Mouse (Mus musculus): Measurements from ENCODE around the gene Islr. TPM values are rescaled to one million over a fixed set of nuclear protein-coding genes. Genes with fewer than 3 reads are reported as not detected.

Gene Islr
- polyA plus RNA-seq, 1 experiment from 2014 or later = 10.4 TPM

DNA sequence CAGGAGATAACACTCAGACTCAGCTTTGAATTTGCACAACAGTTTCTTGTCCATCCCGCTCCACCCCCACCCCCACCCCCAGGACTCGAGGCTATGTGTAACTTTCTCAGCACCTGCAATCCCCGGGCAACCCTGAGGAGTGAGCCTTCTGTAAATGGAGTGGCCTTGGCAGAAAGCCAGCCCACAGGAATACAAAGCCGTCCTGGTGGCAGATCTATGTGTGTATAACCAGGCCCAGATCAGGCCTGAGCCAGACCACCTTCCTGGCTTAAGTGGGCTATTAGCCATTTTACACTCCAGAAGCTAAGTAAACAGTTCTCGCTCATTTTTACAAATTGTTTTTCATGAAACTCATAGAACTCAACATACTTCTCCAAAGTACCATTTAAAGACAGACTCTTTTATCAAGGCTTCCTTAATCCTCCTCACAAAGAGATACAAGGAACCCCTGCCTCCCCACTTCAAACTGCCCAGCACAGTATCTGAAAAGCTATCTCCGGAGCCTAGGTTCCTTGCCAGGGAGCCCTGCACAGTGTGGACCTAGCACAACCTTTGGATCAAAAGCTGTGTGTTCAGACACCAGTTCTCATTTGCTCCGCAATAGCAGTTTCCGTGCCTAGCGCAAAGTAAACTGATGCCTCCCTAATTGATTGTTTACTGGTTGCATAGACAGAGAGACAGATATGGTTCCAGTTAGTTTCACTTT, 37.8 kb upstream of the Islr start:
- peaks cover 27% of the 10 kb centered on the region for H3K36me3 ChIP-seq
- peak overlapping the region; percentile 72; the same call in 1 of the 2 replicates for H3K27ac ChIP-seq
- 54% methylated on average over 9 of the region's 9 CpGs for WGBS
- H3K9me3 ChIP-seq = no peaks in the 10 kb centered on the region
- DNase-seq (ENCODE audit: low spot score) = peak; percentile 84
- 0 out of 2 replicates have a peak overlapping the region, but pooled peaks have one; percentile 8 for H3K4me3 ChIP-seq
- H3K4me1 ChIP-seq = peaks cover 37% of the 10 kb centered on the region
- no peaks in the 10 kb centered on the region for H3K27me3 ChIP-seq (ENCODE audit: insufficient read depth, poor library complexity, severe bottlenecking)

DNA sequence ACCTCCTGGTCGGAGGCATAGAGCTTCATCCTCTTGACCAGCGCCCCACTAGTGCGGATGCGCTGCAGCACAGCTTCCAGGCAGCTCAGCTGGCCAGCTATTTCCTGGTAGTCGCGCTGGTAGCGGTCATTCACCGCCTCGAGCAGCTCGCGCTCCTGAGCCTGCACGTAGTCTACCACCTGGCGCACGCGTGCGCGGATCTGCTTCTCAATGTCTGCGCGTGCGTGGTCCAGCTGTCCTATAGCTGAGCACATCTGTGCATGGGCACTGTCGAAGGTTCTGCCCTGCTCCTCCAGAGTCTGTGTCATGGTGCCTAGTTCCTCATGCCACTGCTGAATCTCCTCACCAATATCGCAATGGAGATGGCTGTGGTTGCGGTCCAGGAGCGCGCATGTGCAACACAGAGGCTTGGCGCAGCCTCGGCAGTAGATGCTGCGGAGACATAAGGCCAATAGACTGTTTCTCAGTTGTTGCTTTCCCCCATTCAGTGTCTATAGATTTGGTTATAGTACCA, 30.5 kb upstream of the Islr start:
- peaks cover 49% of the 10 kb centered on the region for H3K36me3 ChIP-seq
- H3K9me3 ChIP-seq = no peaks in the 10 kb centered on the region
- no peaks in the 10 kb centered on the region for H3K27me3 ChIP-seq (ENCODE audit: insufficient read depth, poor library complexity, severe bottlenecking)
- no peak for DNase-seq (ENCODE audit: low spot score)
- H3K27ac ChIP-seq = no peak overlapping the region
- peaks cover 20% of the 10 kb centered on the region; the same call in 1 of the 2 replicates for H3K4me1 ChIP-seq
- H3K4me3 ChIP-seq = no peak overlapping the region
- 96% methylated on average over 28 of the region's 28 CpGs for WGBS

DNA sequence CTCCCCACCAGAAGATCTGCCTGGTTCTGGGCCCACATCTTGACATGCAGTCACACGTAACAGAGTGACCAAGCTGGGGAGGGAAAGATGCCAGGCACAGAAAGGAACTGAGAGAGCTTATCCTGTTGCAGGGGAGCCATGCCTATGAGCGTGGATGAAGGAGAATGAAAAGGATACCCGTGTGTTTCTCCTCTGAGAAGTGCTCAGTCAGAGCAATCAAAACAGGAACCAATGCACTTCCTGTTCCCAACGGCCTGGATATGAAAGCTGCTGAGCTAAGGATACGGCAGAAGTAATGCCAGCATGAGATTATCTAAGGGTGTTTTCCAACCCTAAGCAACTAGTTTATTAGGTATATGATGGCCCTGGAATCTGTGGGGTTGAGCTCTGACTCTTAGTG, 28.3 kb upstream of the Islr start:
- H3K27me3 ChIP-seq (ENCODE audit: insufficient read depth, poor library complexity, severe bottlenecking) = no peaks in the 10 kb centered on the region
- H3K27ac ChIP-seq = peak overlapping the region; percentile 19; the same call in 1 of the 2 replicates
- peaks cover 20% of the 10 kb centered on the region; the same call in 1 of the 2 replicates for H3K4me1 ChIP-seq
- no peaks in the 10 kb centered on the region for H3K9me3 ChIP-seq
- no peak overlapping the region for H3K4me3 ChIP-seq
- H3K36me3 ChIP-seq = peaks cover 67% of the 10 kb centered on the region
- 53% methylated on average over 5 of the region's 5 CpGs for WGBS
- DNase-seq (ENCODE audit: low spot score) = no peak

DNA sequence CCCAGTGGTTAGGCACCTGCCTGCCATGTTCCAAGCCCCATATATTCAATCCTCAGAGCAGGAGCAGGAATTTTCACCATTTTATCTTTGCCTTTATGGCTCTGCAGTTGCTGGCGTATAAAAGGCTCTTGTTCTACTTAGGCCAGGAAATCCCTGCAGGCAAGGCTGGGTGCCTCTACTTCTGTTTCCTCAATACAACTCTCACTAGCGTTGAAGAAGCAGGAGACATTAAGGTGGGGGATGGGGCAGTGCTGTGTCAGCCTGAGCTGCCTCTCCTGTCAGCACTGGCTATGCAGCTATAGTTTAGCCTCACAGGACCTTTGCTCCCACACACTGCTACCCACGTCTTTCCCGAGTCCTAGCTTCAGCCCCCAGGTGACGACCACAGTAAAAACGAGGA, 27.6 kb upstream of the Islr start:
- H3K27me3 ChIP-seq (ENCODE audit: insufficient read depth, poor library complexity, severe bottlenecking) = no peaks in the 10 kb centered on the region
- peaks cover 20% of the 10 kb centered on the region; the same call in 1 of the 2 replicates for H3K4me1 ChIP-seq
- DNase-seq (ENCODE audit: low spot score) = no peak
- no peaks in the 10 kb centered on the region for H3K9me3 ChIP-seq
- peaks cover 70% of the 10 kb centered on the region for H3K36me3 ChIP-seq
- H3K27ac ChIP-seq = no peak overlapping the region
- 49% methylated on average over 6 of the region's 6 CpGs for WGBS
- no peak overlapping the region for H3K4me3 ChIP-seq

DNA sequence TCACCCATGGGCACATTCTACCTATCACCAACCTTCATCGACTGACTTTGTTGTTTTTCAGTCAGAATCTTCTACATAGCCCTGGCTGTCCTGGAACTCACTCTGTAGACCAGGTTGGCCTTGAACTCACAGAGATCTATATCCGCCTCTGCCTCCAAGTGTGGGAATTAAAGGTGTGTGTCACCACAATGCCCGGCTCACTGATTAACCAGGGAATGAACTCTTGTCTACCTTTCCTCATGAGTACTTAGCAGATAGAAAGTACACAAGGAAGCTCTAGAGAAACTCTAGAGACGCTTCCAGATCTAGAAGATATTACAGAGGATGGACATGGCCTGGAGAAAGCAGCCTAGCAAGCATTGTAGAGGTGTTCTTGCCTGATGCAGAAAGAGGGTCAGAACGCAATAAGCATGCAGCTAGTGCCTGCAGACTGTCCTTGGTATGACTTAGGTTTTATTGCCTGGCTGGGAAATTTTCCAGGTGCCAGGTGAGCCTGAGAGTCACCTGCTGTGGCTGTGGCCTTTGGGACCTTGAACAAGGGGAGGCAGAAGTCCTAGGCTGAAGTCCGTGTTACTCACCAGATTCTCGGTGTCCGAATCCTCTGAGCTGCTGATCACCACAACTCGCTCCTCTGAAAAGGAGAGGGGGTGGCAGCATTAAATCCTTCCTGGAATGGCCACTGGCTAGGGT, 24.8 kb upstream of the Islr start:
- H3K9me3 ChIP-seq = no peaks in the 10 kb centered on the region
- H3K27ac ChIP-seq = no peak overlapping the region
- peaks cover 71% of the 10 kb centered on the region for H3K36me3 ChIP-seq
- no peak overlapping the region for H3K4me3 ChIP-seq
- H3K27me3 ChIP-seq (ENCODE audit: insufficient read depth, poor library complexity, severe bottlenecking) = no peaks in the 10 kb centered on the region
- H3K4me1 ChIP-seq = peaks cover 28% of the 10 kb centered on the region
- 94% methylated on average over 9 of the region's 9 CpGs for WGBS
- DNase-seq (ENCODE audit: low spot score) = no peak

DNA sequence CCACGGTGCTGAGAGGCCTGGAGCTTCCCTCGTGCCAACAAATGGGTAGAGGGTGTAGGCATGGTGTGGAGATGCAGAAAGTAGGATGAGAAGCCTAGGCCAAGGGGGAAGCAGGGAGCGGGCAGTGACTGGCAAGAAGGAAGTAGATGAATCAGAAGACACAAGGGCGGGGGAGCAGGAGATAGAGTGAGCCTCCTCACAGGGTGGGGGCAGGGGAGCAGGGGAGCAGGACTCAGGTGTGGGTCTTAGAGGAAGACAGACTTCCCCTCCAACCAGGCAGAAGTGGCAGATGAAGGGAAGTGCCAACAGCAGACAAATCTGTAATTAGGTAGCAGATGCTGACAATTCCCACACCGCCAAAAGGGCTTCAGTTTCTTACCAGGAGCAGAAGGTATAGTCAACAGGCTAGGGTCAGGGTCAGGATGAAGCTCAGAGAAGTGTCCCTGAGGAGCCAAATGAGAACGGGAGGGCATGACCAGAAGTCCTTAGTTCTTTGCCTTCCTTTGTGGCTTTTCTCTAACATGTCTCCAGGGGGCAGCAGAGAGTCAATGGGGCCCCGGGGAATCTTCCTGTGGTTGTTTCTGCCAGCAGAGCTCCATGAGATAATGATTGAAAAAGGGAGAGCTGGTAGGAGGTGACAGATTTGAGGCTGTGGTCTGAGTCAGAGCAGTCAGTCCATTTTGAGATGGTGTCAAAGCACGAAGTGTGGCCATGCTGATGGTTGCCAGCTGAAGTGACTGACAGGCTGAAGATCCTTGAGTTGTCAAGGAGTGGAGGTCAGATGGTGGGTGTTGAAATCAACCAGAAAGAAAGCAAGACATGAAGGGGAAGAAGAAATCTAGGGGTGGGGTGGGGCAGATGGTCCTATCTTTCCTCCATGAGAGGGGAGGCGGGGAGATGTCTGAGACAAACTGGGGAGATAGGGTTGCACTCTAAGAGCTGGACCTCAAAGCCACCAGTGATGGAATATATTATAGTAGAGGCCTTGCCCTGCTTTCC, 22.1 kb upstream of the Islr start:
- Histone ChIP-seq H3K36me3 (peaks cover 78% of the 10 kb centered on the region), H3K27me3 (ENCODE audit: insufficient read depth, poor library complexity, severe bottlenecking) (no peaks in the 10 kb centered on the region), H3K9me3 (no peaks in the 10 kb centered on the region), H3K27ac (no peak overlapping the region), H3K4me3 (no peak overlapping the region), H3K4me1 (peaks cover 11% of the 10 kb centered on the region)
- WGBS = 60% methylated on average over 9 of the region's 9 CpGs
- DNase-seq (ENCODE audit: low spot score) = no peak

DNA sequence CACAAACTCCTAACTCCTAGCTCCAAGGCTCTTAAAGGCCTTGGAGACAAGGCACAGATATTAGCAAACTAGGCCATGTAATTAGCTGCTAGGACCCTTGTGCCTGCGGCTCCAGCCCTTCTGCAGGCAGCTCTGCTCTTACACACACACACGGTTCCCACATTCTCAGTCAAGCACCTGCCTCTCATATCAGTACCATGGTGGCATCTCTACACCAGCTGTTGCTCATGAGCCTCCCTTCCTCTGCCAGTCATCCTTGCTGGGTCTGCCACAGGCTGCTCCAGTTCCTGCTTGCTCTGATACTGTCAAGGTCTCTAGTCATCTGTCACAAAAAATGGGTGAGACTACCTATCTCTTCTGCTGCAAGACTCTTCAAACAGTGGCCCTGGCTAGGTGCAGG, 20.2 kb upstream of the Islr start:
- H3K36me3 ChIP-seq = peaks cover 73% of the 10 kb centered on the region
- no peaks in the 10 kb centered on the region for H3K9me3 ChIP-seq
- no peak overlapping the region for H3K4me3 ChIP-seq
- H3K4me1 ChIP-seq = peaks cover 14% of the 10 kb centered on the region
- DNase-seq (ENCODE audit: low spot score) = no peak
- no peaks in the 10 kb centered on the region for H3K27me3 ChIP-seq (ENCODE audit: insufficient read depth, poor library complexity, severe bottlenecking)
- 83% methylated on average over 2 of the region's 2 CpGs for WGBS
- no peak overlapping the region for H3K27ac ChIP-seq

DNA sequence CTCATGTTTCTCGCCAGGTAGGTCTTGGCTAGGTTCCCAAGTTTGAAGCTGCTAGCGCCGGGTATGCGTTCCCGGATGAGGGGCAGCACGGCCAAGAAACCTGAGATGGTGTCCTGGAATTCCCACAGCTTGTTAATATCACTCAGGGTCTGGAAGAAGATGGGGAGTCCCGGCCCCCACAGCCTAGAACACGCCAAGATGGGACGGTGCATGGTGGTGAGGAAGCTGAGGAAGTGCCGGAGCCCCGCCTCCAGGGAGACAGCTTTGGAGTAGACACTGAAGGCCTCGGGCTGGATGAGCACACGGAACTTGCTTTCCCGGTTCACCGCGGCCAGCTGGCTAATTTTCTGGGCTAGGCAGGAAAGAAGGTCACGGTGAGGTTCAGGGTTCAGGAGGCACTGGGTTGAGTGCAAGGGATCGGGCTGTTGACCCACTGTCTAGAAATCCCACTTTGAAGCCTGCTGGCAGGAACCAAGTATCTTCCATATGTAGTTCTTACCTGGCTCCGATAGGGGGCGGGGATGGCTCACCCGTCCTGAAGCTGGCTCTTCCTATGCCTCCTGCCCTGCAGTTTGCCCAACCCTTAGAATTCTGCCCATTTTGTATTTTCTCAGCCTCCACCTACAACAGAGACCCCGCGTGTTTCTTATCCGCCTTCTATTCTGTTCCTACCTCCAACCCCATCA, 16.3 kb upstream of the Islr start:
- DNase-seq (ENCODE audit: low spot score) = no peak
- peaks cover 52% of the 10 kb centered on the region for H3K36me3 ChIP-seq

DNA sequence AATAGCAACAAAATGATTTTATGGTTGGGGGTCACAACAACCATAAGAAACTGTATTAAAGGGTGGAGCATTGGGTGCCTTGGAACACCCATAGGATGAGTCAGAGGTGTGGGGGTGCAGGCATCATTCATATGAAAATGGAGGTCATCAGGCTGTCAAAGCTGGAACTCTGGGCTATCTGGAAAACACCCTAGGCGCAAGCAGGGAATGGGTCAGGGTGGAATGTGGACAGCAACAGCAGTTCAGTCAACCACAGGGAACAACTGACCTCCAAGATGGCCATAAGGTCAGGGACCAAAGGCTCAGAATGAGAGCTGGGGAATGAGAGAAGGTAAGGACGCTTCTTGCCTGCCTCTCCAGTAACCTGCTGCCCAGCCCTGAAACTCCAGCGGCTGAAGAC, 14.4 kb upstream of the Islr start:
- Histone ChIP-seq H3K27ac (no peak overlapping the region), H3K9me3 (no peaks in the 10 kb centered on the region), H3K27me3 (ENCODE audit: insufficient read depth, poor library complexity, severe bottlenecking) (no peaks in the 10 kb centered on the region), H3K4me1 (peaks cover 32% of the 10 kb centered on the region), H3K36me3 (peaks cover 35% of the 10 kb centered on the region), H3K4me3 (no peak overlapping the region)
- WGBS = 80% methylated on average over 3 of the region's 3 CpGs
- DNase-seq (ENCODE audit: low spot score) = no peak

More for the DNA sequence above, 16.3 kb upstream of the Islr start:
- Histone ChIP-seq H3K4me3 (no peak overlapping the region), H3K27me3 (ENCODE audit: insufficient read depth, poor library complexity, severe bottlenecking) (no peaks in the 10 kb centered on the region), H3K4me1 (0 out of 2 replicates have a peak, but pooled peaks cover 16% of the 10 kb centered on the region), H3K27ac (no peak overlapping the region), H3K9me3 (no peaks in the 10 kb centered on the region)
- 69% methylated on average over 24 of the region's 24 CpGs for WGBS

DNA sequence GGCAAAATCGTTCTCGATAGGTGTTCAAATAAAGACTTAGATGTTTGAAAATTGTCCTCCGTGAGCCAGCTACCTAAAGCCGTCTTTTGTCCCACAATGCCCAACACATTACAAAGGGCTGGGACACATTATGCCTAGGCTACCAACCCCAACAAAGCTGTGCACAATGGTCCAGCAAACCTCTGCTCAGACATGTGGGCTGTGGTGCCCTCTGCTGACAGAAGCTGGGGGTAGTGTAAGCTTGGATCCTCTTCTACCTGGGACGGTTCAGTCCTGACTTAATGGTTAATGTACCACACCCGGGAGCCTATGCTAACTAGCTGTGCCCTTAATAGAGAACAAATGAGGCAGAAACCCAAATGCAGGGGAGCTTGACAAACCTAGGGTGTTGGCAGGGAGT, 12.3 kb upstream of the Islr start:
- H3K27me3 ChIP-seq (ENCODE audit: insufficient read depth, poor library complexity, severe bottlenecking) = 0 out of 2 replicates have a peak, but pooled peaks cover 10% of the 10 kb centered on the region
- H3K4me1 ChIP-seq = peaks cover 50% of the 10 kb centered on the region
- H3K9me3 ChIP-seq = no peaks in the 10 kb centered on the region
- H3K36me3 ChIP-seq = peaks cover 17% of the 10 kb centered on the region
- no peak overlapping the region for H3K27ac ChIP-seq
- no peak overlapping the region for H3K4me3 ChIP-seq
- no peak for DNase-seq (ENCODE audit: low spot score)
- WGBS = 55% methylated on average over 6 of the region's 6 CpGs

DNA sequence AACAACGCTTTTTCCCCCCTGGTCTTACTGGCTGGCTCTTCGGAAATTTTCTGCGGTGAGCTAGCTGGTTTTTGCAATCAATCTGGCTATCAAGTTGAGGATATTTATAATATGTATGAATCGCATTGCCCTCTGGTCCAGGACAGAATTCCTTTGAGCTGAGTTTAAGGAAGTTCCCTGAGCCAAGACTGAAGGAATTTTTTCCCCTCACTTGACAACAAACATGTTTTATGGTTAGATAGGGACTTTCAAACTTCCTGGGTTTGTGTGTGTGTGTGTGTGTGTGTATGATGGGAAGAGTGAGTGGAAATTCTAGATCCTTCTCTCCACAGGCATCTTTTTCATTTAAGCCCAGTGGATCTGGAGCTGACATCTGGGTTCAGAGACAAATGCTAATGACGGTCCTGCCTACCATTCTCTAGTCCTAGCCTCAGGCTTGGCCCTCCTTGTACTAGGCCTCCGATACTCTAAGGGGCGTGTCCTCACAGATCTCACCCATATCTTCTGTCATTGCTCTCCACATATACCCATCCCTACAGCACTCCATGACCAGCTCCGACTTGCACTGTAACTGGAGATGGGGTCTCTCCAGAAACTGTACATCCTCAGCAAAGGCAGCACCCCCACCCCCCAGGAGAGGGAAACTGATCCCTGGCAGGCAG, 10.5 kb upstream of the Islr start:
- WGBS = 66% methylated on average over 8 of the region's 8 CpGs
- Histone ChIP-seq H3K27ac (no peak overlapping the region), H3K9me3 (no peaks in the 10 kb centered on the region), H3K27me3 (ENCODE audit: insufficient read depth, poor library complexity, severe bottlenecking) (0 out of 2 replicates have a peak, but pooled peaks cover 10% of the 10 kb centered on the region), H3K4me3 (no peak overlapping the region), H3K36me3 (peaks cover 5% of the 10 kb centered on the region), H3K4me1 (peaks cover 59% of the 10 kb centered on the region)
- no peak for DNase-seq (ENCODE audit: low spot score)

All from heart, embryonic 10.5 days (tissue).